Mouse (Mus musculus) retina, postnatal 7 days (tissue): ENCODE data around the gene Srl.

Experiments used
- DNase-seq: peaks from one replicate; pipeline ENCODE4 v3.0.0-alpha.2; 2012; ENCODE audit warnings: low read depth, low spot score

The Srl gene

DNA sequence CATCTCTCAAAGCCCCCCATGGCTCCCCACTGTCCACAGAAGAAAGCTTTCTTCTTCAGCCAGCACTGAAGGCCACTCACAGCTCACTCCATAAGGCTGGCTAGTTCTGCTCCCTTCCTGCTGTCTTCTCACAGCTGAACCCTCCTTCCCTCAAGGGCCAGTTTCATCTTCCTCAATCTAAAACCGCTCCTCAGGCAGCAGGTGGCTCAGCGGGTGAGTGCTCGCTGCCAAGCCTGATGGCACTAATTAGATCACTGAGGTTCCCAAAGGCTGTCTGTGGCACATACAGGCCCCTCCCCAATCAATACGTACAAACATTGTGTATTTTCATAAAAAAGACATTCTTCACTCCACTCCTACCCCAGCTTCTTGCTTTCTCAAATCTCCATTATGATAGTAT is 22.5 kb downstream of the Srl start:
- DNase-seq: no peak

- no peak for DNase-seq
These were observed 23.7 kb downstream of the Srl start for GRCm38 (mm10) chr16:4517906-4518305.

- no peak for DNase-seq
These were observed 27.2 kb downstream of the Srl start for GRCm38 (mm10) chr16:4514383-4514782.

- no peak for DNase-seq
These were observed 28.8 kb downstream of the Srl start for GRCm38 (mm10) chr16:4512661-4513438.

- DNase-seq: no peak
These were observed 30.2 kb downstream of the Srl start for GRCm38 (mm10) chr16:4511371-4511770.

GRCm38 (mm10) chr16:4506181-4506580 is 35.4 kb downstream of the Srl start:
- no peak for DNase-seq

DNA sequence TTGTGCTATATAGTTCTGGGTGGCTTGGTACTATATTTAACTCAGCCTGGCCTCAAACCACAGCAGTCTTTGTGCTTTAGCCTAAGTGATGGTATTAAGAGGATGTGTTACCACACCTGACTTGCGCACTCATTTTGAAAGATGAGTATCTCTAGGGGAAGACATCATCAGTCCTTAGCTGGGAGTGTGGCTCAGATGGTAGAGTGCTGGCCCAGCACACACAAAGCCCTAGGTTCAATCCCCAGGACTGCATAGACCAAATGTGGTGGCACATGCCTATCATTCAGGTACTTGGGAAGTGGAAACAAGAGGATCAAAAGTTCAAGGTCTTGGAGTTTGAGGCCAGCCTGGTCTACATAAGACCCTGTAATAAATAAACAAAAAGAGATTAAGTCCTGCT is 38.1 kb downstream of the Srl start:
- no peak for DNase-seq

- no peak for DNase-seq
These were observed 39.0 kb downstream of the Srl start for GRCm38 (mm10) chr16:4502568-4502967.

DNA sequence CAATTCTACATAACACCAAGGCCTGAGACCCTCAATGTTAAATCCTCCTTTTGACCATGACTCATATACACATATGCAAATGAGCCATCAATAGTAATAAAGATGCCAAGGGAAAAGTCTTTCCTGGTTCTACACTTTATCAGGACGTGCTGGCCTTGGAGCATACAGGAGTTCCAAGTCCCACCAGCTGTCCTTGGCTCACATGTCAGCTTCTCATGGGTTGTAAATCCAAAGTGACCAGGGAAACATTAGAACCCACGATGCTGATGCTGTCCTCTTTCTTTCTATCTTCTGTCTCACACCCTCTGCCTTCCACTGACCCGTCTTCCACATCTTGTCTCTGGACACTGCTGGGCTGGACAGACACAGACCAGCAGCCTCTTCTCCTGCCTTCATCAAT is 39.9 kb downstream of the Srl start:
- DNase-seq: no peak

GRCm38 (mm10) chr16:4500598-4501385 is 40.8 kb downstream of the Srl start:
- DNase-seq: no peak

GRCm38 (mm10) chr16:4497762-4498607 is 43.6 kb downstream of the Srl start:
- no peak for DNase-seq

DNA sequence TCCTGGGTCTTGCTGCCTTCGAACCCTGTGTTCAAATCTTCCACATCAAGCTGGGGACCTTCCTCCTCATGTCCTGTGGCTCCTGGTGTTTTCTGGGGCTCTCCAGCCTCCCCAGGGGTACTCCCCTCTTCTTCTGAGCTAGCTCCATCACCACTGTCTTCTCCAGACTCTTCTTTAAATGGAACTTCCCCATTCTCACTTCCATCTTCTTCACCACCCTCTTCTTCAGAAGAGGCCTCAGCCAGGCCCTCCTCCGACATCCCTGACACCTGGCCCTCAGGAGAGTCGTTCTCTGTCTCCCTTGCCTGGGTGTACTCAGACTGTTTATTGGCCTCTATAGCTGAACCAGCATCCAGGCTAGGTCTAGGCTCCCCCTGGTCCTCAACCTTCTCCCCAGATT is 45.1 kb downstream of the Srl start:
- no peak for DNase-seq

- DNase-seq: no peak
These were observed 45.8 kb downstream of the Srl start for GRCm38 (mm10) chr16:4495861-4496260.

DNA sequence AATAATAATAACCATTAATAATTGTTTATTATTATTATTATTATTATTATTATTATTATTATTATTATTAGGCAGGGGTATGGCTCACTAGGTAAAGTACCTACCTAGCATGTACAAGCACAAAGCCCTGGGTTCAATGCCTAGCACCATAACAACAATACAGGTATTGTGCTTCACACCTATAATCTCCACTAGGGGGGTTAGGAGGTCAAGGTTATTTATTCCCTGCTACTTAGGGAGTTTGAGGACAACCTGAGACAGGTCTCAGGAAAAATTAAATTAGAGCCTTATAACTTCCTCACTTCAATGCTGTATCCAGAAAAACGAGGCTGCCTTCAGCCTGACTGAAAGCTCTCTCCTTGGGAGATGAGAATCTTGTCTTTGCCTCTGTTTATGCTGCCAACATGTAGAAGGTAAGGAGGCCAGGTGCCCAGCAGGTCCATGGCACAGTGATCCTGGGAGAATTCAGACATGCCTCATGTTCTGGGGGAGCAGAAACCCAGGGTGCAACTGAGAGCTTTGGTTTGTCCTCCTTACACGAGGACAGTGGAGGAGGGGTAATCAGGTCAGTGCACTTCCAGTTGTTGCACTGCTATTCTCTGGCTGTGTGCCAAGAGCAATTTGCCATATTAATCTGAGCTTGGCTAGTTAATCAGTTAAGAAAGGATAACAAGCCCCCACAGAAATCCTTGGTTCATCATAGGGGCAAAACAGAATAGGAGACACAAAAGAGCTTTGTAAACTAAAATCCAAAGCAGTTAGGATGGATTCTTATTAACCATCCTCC is 48.6 kb downstream of the Srl start:
- peak; percentile 57 for DNase-seq

DNA sequence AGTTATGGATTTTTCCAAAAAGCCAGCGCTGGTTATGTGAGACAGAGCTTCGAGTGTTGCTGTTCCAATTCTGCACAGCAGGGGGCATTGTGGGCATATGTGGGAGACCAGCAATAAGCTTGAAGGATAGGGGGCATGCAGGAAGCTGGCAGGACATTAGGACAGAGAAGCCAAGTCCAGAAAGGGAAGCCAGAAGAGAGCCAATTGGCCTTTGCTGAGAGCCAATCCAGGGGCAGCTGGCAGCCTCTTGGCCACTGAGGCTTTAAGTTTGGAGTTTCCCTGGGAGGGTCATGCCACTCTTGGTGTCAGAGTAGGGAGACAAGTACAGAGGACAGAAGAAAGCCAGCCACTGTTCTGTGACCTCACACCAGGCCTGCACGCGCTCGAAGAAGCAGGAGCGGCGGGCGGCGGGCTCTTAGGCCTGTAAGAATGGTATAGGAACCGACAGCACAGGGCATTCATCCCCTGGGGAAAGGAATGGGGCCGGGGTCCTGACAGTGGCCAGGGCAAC is 52.4 kb downstream of the Srl start:
- DNase-seq: peak; percentile 82

DNA sequence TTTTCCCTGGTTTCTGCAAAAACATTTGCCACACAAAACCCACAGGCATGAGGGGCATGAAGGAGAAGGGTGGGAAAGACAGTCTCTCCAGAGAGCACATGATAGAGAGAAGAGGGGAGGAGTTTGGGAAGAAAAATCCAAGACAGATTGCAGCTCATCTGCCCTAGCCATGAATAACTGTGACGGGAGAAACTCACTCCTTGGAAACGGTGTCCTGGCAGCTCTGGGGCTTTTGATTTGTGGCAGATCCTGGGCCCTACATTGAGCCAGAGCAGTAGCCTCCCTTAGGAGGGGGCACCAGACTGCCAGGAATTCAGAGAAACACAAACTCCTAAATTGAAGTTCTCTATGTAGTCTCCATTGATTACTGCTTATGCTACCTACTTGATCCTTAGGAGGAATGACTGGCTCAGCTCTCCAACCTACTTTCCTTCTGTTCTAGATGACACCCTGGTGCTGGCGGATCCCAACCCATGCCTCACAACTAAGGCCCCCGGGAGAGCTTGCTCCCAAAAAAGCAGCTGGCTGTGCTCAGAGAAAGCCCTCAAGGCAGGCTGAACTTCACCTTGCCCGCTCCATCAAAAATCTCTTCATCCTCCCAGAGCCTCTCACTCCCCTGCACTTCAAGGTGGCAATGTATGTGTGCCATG is 60.9 kb downstream of the Srl start:
- no peak for DNase-seq

GRCm38 (mm10) chr16:4477591-4478215 is 63.9 kb downstream of the Srl start:
- DNase-seq: no peak

DNA sequence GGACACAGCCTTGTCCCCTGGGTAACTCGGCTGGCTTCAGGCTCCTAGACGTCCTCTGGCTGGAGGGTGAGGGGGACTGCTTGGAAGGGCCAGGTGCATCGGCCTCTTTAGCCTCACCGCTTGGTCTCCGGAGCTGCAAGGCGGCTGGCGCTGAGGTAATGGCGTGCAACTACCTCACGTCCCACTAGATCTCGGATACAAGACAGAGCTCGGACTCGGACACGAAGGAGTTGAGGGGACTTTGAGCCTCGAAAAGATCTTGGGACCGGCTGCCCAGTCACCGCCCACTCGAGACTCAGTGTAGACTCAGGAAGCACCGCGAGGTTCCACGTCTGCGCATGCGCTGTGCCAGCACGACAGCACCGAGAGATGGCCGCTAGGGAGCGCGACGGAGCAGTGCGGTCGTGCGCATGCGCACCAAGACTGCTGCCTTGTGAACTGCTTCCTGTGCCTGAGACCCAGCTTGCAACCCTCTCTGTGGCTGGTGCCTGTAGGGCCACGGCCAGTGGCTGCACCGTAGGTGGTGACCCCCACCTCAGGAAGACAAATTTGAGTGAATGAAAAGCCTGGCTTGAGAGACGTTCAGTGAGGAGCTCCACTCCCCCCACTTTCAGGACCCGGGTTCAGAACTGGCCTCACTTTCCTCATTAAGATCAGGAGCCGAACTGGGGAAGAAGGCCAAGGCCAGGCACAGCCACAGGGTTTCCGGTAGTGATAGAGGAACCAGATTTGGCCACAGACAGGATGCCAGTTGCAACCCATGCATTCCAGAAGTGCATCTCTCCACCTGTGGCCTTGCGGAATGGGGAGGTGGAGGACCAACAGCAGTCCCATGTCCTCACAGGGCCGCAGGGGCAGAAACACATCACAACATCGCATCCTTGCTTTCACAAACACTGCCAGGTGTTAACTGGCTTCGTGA is 66.5 kb downstream of the Srl start:
- peak; percentile 86 for DNase-seq
